Mouse (Mus musculus): ENCODE measurements around the gene Ttll5.

- TF ChIP-seq CTCF (IDR thresholded peaks at IDR 0.05 in 2 of 3, conservative IDR thresholded peaks at IDR 0.05 in 1 of 3; ENCODE audit: control insufficient read depth in 1 of 3, insufficient read depth in 1 of 3, low read depth in 2 of 3, low read length in 3 of 3, poor library complexity in 1 of 3, severe bottlenecking in 1 of 3) (no peak), BHLHE40 (IDR thresholded peaks at IDR 0.05; ENCODE audit: borderline replicate concordance, low read depth, low read length) (no peak), MAFK (IDR thresholded peaks at IDR 0.05; ENCODE audit: borderline replicate concordance, low read depth, low read length) (no peak), TAL1 (IDR thresholded peaks at IDR 0.05; ENCODE audit: low read length) (no peak), ZKSCAN1 (IDR thresholded peaks at IDR 0.05; ENCODE audit: low read depth, low read length) (no peak), JUND (IDR thresholded peaks at IDR 0.05; ENCODE audit: low read depth, low read length) (no peak), USF1 (IDR thresholded peaks at IDR 0.05; ENCODE audit: low read depth, low read length) (no peak), POLR2A (IDR thresholded peaks at IDR 0.05; ENCODE audit: control insufficient read depth in 1 of 2, insufficient read depth in 1 of 2, low read depth in 1 of 2, low read length in 2 of 2, poor library complexity in 1 of 2) (no peak), MAX (IDR thresholded peaks at IDR 0.05; ENCODE audit: low read length) (no peak), POLR2AphosphoS2 (IDR thresholded peaks at IDR 0.05; ENCODE audit: low read length) (no peak)
These were observed 38.1 kb downstream of the Ttll5 start for GRCm38 (mm10) chr12:85862514-85862913.
